Mouse (Mus musculus): ENCODE measurements around the gene Vmn1r155.
"Not testable (repeated sequence)": the region's sequence is repeated elsewhere in the genome, so short reads cannot be mapped to it uniquely, and the experiment has no call there.

The Vmn1r155 gene

GRCm38 (mm10) chr7:22657718-22658117 lies at the start of gene Vmn1r155:
Gene Vmn1r155 (plus strand): TSS chr7:22658018.
- DNase-seq (ENCODE audit: low spot score in 2 of 2) = not testable (repeated sequence)

GRCm38 (mm10) chr7:22692217-22692616 lies 34.4 kb downstream of the Vmn1r155 start, which contains the start of gene Gm8693:
Gene Gm8693 (minus strand): TSS chr7:22692317.
- DNase-seq (ENCODE audit: low spot score in 2 of 2) = not testable (repeated sequence)
